Comparison of ENCODE assay signal across 29 mouse cellular contexts in the genomic region with DNA sequence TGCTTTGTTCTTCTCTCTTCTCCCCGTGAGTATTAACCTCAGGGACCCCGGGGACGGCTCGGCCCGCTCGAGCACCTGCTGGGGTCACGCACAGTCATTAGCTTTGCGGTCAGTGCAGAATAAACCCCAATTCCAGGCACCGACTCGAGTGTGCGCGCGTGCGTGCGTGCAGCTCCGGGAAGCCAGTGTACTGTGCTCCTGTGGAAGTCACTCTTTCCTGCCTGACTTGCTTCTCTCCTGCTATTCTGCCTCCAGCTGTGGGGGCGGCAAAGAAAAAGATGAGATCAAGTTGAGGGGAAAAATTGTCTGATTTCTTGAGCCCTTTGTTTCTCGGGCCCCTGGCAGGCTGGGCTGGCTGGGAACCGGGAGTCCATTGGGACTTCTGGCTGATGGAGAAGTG. TPM values are rescaled to one million over a fixed set of nuclear protein-coding genes. Genes with fewer than 3 reads are reported as not detected.
A peak's percentile ranks its signal among the peaks of the same experiment; 100 is the strongest.
DNase-seq lines count a peak whose midpoint lies in the region; ATAC-seq lines count a peak whose summit lies in the region.
"Had no signal": no experiment of that assay in that cellular context is flagged by ENCODE, and none has a peak within 500 bp of the region (broad histone marks: within the 10 kb centered on the region; RNA-seq: fewer than 3 reads in every experiment).

No protein-coding gene starts in this region.

- 60% methylated on average over 19 of the region's 19 CpGs for WGBS in forebrain, embryonic 10.5 days
- 39% methylated on average over 19 of the region's 19 CpGs for WGBS in forebrain, embryonic 14.5 days
- WGBS in hindbrain, embryonic 12.5 days: 42% methylated on average over 19 of the region's 19 CpGs
- 40% methylated on average over 19 of the region's 19 CpGs for WGBS in hindbrain, embryonic 14.5 days
- 35% methylated on average over 19 of the region's 19 CpGs for WGBS in neural tube, embryonic 13.5 days
- WGBS in midbrain, embryonic 14.5 days: 30% methylated on average over 19 of the region's 19 CpGs

- no peak overlapping the region for H3K4me2 ChIP-seq in forebrain, embryonic 14.5 days (ENCODE audit: low read length)
- peak overlapping the region; percentile 5; the same call in 1 of the 2 replicates for H3K4me2 ChIP-seq in hindbrain, embryonic 12.5 days (replicated peaks)
- no peak overlapping the region for H3K4me2 ChIP-seq in hindbrain, embryonic 14.5 days (replicated peaks)
- H3K4me2 ChIP-seq in neural tube, embryonic 13.5 days: peak overlapping the region; percentile 25; the same call in 1 of the 2 replicates
- H3K4me2 ChIP-seq in midbrain, embryonic 14.5 days (ENCODE audit: low read length): peak overlapping the region; percentile 28; the same call in 1 of the 2 replicates
- H3K4me2 ChIP-seq: embryonic facial prominence, embryonic 12.5 days; forebrain, embryonic 13.5 days; heart, embryonic 13.5 days; limb, embryonic 15.5 days had no signal

- peak overlapping the region; percentile 53; the same call in 1 of the 2 replicates for H3K27ac ChIP-seq in forebrain, embryonic 10.5 days
- H3K27ac ChIP-seq in forebrain, embryonic 14.5 days (ENCODE audit: low read depth, low read length): no peak overlapping the region
- H3K27ac ChIP-seq in hindbrain, embryonic 12.5 days: no peak overlapping the region
- no peak overlapping the region for H3K27ac ChIP-seq in hindbrain, embryonic 14.5 days
- peak overlapping the region; percentile 64 for H3K27ac ChIP-seq in neural tube, embryonic 13.5 days (replicated peaks)
- H3K27ac ChIP-seq in midbrain, embryonic 14.5 days (replicated peaks; ENCODE audit: low read depth, low read length): no peak overlapping the region
- H3K27ac ChIP-seq: embryonic facial prominence, embryonic 12.5 days; forebrain, embryonic 13.5 days; heart, adult 2 months; heart, embryonic 13.5 days; left cerebral cortex, adult 2 months; limb, embryonic 15.5 days; stomach, postnatal 0 days had no signal

- no peak overlapping the region for H3K9ac ChIP-seq in forebrain, embryonic 14.5 days (ENCODE audit: low read length)
- no peak overlapping the region for H3K9ac ChIP-seq in hindbrain, embryonic 12.5 days
- no peak overlapping the region for H3K9ac ChIP-seq in hindbrain, embryonic 14.5 days
- no peak overlapping the region for H3K9ac ChIP-seq in neural tube, embryonic 13.5 days
- H3K9ac ChIP-seq in midbrain, embryonic 14.5 days (replicated peaks; ENCODE audit: low read length): 0 out of 2 replicates have a peak overlapping the region, but pooled peaks have one; percentile 1
- H3K9ac ChIP-seq: embryonic facial prominence, embryonic 12.5 days; forebrain, embryonic 13.5 days; heart, embryonic 13.5 days; limb, embryonic 15.5 days had no signal

- DNase-seq in forebrain, embryonic 10.5 days (ENCODE audit: extremely low spot score, low spot score): no peak
- DNase-seq in forebrain, embryonic 14.5 days (ENCODE audit: low spot score): no peak
- no peak for DNase-seq in hindbrain, embryonic 14.5 days (ENCODE audit: low spot score)
- DNase-seq in neural tube, embryonic 10.5 days (ENCODE audit: extremely low spot score, low spot score): no peak
- DNase-seq in midbrain, embryonic 14.5 days: peak; percentile 48
- no peak for DNase-seq in embryo, embryonic 11 days
- DNase-seq: adrenal gland, postnatal 36 days; cerebellum, adult 11 months; cerebellum, adult 9-11 months; gastrocnemius, postnatal 36 days; heart, adult 2 months; heart, postnatal 14 days; kidney, postnatal 36 days; layer of hippocampus, adult 9-11 months; lung, postnatal 14 days; thymus, adult 2 months; thymus, postnatal 4 days had no signal

- peaks cover 100% of the 10 kb centered on the region for H3K4me1 ChIP-seq in forebrain, embryonic 10.5 days
- H3K4me1 ChIP-seq in forebrain, embryonic 14.5 days (ENCODE audit: control insufficient read depth, insufficient read depth, low read length): peaks cover 60% of the 10 kb centered on the region
- H3K4me1 ChIP-seq in hindbrain, embryonic 12.5 days: peaks cover 100% of the 10 kb centered on the region
- H3K4me1 ChIP-seq in hindbrain, embryonic 14.5 days (replicated peaks; ENCODE audit: control insufficient read depth, insufficient read depth, low read length): peaks cover 64% of the 10 kb centered on the region
- peaks cover 98% of the 10 kb centered on the region for H3K4me1 ChIP-seq in neural tube, embryonic 13.5 days (replicated peaks)
- H3K4me1 ChIP-seq in midbrain, embryonic 14.5 days (ENCODE audit: control insufficient read depth, insufficient read depth, low read length): peaks cover 59% of the 10 kb centered on the region
- H3K4me1 ChIP-seq: heart, embryonic 13.5 days had no signal

- H3K36me3 ChIP-seq in forebrain, embryonic 10.5 days (replicated peaks): no peaks in the 10 kb centered on the region
- no peaks in the 10 kb centered on the region for H3K36me3 ChIP-seq in forebrain, embryonic 14.5 days (ENCODE audit: control insufficient read depth, insufficient read depth, low read length)
- H3K36me3 ChIP-seq in hindbrain, embryonic 12.5 days: no peaks in the 10 kb centered on the region
- no peaks in the 10 kb centered on the region for H3K36me3 ChIP-seq in hindbrain, embryonic 14.5 days (replicated peaks; ENCODE audit: control insufficient read depth, insufficient read depth)
- no peaks in the 10 kb centered on the region for H3K36me3 ChIP-seq in neural tube, embryonic 13.5 days
- H3K36me3 ChIP-seq in midbrain, embryonic 14.5 days (ENCODE audit: control insufficient read depth, insufficient read depth, low read length): no peaks in the 10 kb centered on the region
- H3K36me3 ChIP-seq: embryonic facial prominence, embryonic 12.5 days; G1E; heart, embryonic 13.5 days; limb, embryonic 15.5 days had no signal

- H3K27me3 ChIP-seq in forebrain, embryonic 10.5 days (ENCODE audit: poor library complexity, severe bottlenecking): peaks cover 100% of the 10 kb centered on the region
- H3K27me3 ChIP-seq in forebrain, embryonic 14.5 days (replicated peaks; ENCODE audit: control insufficient read depth, insufficient read depth, low read length): peaks cover 73% of the 10 kb centered on the region
- peaks cover 81% of the 10 kb centered on the region for H3K27me3 ChIP-seq in hindbrain, embryonic 12.5 days
- peaks cover 69% of the 10 kb centered on the region for H3K27me3 ChIP-seq in hindbrain, embryonic 14.5 days (ENCODE audit: control insufficient read depth, insufficient read depth, low read length)
- H3K27me3 ChIP-seq in neural tube, embryonic 13.5 days: peaks cover 88% of the 10 kb centered on the region
- H3K27me3 ChIP-seq in midbrain, embryonic 14.5 days (ENCODE audit: control insufficient read depth, insufficient read depth, low read length): peaks cover 56% of the 10 kb centered on the region

- no peaks in the 10 kb centered on the region for H3K9me3 ChIP-seq in forebrain, embryonic 10.5 days
- H3K9me3 ChIP-seq in forebrain, embryonic 14.5 days (replicated peaks; ENCODE audit: control insufficient read depth, low read length): no peaks in the 10 kb centered on the region
- no peaks in the 10 kb centered on the region for H3K9me3 ChIP-seq in hindbrain, embryonic 12.5 days (replicated peaks)
- H3K9me3 ChIP-seq in hindbrain, embryonic 14.5 days (ENCODE audit: control insufficient read depth, low read length): no peaks in the 10 kb centered on the region
- no peaks in the 10 kb centered on the region for H3K9me3 ChIP-seq in neural tube, embryonic 13.5 days
- no peaks in the 10 kb centered on the region for H3K9me3 ChIP-seq in midbrain, embryonic 14.5 days (ENCODE audit: control insufficient read depth, low read length)
- H3K9me3 ChIP-seq: embryonic facial prominence, embryonic 12.5 days; forebrain, embryonic 13.5 days; G1E; heart, embryonic 13.5 days; limb, embryonic 15.5 days had no signal

- no peak for ATAC-seq in forebrain, embryonic 14.5 days
- ATAC-seq in hindbrain, embryonic 12.5 days (ENCODE audit: low FRiP score): no peak
- no peak for ATAC-seq in hindbrain, embryonic 14.5 days (ENCODE audit: low FRiP score)
- no peak for ATAC-seq in neural tube, embryonic 13.5 days (ENCODE audit: low read depth)
- no peak for ATAC-seq in midbrain, embryonic 14.5 days (ENCODE audit: low FRiP score, low TSS enrichment)
- ATAC-seq: CD4-positive, CD25-positive, alpha-beta regulatory T cell, adult 4 months; forebrain, embryonic 13.5 days; intestine, postnatal 0 days; Patski had no signal

- H3K4me3 ChIP-seq in forebrain, embryonic 10.5 days: 0 out of 2 replicates have a peak overlapping the region, but pooled peaks have one; percentile 4
- no peak overlapping the region for H3K4me3 ChIP-seq in forebrain, embryonic 14.5 days (ENCODE audit: low read depth, low read length)
- no peak overlapping the region for H3K4me3 ChIP-seq in hindbrain, embryonic 12.5 days
- H3K4me3 ChIP-seq in hindbrain, embryonic 14.5 days (replicated peaks; ENCODE audit: low read length): no peak overlapping the region
- H3K4me3 ChIP-seq in neural tube, embryonic 13.5 days: no peak overlapping the region
- no peak overlapping the region for H3K4me3 ChIP-seq in midbrain, embryonic 14.5 days (replicated peaks; ENCODE audit: low read depth, low read length)
- H3K4me3 ChIP-seq: embryonic facial prominence, embryonic 12.5 days; forebrain, embryonic 13.5 days; heart, adult 2 months; heart, embryonic 13.5 days; left cerebral cortex, adult 2 months; limb, embryonic 15.5 days had no signal

RNA-seq across cellular contexts. Expression of a gene that starts 27.6 kb away (rescaled TPM):
- 7.3 and 7.6 TPM in 2 replicates for polyA plus RNA-seq in forebrain, embryonic 10.5 days (2016; fragmentation: Nextera tagmentation; extraction: Ambion mirVana)
- 6.3 and 6.9 TPM in 2 replicates for polyA plus RNA-seq in forebrain, embryonic 14.5 days (2014; fragmentation: Nextera tagmentation; extraction: Ambion mirVana)
- 7.2 and 7.7 TPM in 2 replicates for polyA plus RNA-seq in hindbrain, embryonic 12.5 days (2016; fragmentation: Nextera tagmentation; extraction: Ambion mirVana)
- polyA plus RNA-seq in hindbrain, embryonic 14.5 days (2014; fragmentation: Nextera tagmentation; extraction: Ambion mirVana): 6.1 and 8.0 TPM in 2 replicates
- 12.5 and 14.8 TPM in 2 replicates for polyA plus RNA-seq in neural tube, embryonic 13.5 days (2015; fragmentation: Nextera tagmentation; extraction: Ambion mirVana)
- 7.4 and 8.5 TPM in 2 replicates for polyA plus RNA-seq in midbrain, embryonic 14.5 days (2014; fragmentation: Nextera tagmentation; extraction: Ambion mirVana)
- polyA plus RNA-seq: G1E had no signal

Comparison
In these comparisons a context has a peak if more than half of its experiments do, and no peak if none do; other contexts are left out.
1. H3K27ac ChIP-seq: peak in forebrain, embryonic 10.5 days (single experiment) and neural tube, embryonic 13.5 days (single experiment); none in forebrain, embryonic 14.5 days (single experiment), hindbrain, embryonic 12.5 days (single experiment), hindbrain, embryonic 14.5 days (single experiment) and midbrain, embryonic 14.5 days (single experiment).
2. H3K4me2 ChIP-seq: peak in hindbrain, embryonic 12.5 days (single experiment), neural tube, embryonic 13.5 days (single experiment) and midbrain, embryonic 14.5 days (single experiment); none in forebrain, embryonic 14.5 days (single experiment) and hindbrain, embryonic 14.5 days (single experiment).